Mouse (Mus musculus): ENCODE results near the gene Nek3. TPM values are rescaled to one million over a fixed set of nuclear protein-coding genes. Genes with fewer than 3 reads are reported as not detected.

The Nek3 gene
- total and polyA plus RNA-seq, 3 experiments = 3.4 to 4.7 (median 4.4) TPM

DNA sequence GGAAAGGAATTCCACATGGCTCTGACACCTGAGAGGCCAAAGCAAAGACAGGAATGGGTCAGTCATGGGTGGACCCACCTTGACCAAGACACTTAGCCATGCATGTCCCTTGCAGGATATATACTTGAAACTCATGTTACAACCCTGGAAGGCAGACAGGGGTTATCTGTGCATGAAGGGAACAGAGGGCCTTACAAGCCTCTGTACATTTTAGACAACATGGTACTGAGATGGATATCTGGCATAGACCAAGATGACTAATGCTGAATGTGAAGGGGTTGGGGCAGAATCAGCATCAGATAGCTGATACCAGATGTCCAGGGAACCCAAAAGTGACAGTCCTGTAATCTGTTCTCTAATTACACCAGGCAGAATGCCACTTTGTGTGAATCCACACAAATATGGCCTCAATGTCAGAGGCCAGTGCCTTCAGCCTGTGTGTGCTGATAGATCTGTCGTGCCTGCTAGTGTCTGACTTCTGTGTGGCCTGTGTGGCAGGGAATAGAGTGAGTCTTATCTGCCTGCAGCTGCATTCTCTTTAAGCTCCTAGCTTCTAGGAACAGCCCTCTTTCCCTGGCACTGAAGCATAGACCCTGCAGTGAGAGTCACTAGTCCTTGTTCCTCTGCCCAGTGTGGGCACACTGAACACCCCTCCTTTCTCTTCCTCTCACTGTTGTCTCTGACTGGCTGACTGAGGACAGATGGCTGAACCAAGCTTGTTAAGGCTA, 22.3 kb downstream of the Nek3 start:
- dilution Hi-C loops (cut with MboI; ENCODE audit: extremely low pct_ligation_motif_present, extremely low pct_unique_long_range_greater_than_20kb, low sequenced_read_pairs) (no loop called here), in situ Hi-C loops (cut with MboI; ENCODE audit: low pct_ligation_motif_present, low pct_unique_long_range_greater_than_20kb, low sequenced_read_pairs) (no loop called here)
- H3K9me3 ChIP-seq (replicated peaks; ENCODE audit: low read length) = no peaks in the 10 kb centered on the region
- DNase-seq (ENCODE audit: extremely low read depth) = no peak
- no peak for TF ChIP-seq EP300 (IDR thresholded peaks at IDR 0.05; ENCODE audit: low read length)
- TF ChIP-seq KAT2A (IDR thresholded peaks at IDR 0.05; ENCODE audit: insufficient replicate concordance, low read length) = no peak
- no peak for TF ChIP-seq GABPA (IDR thresholded peaks at IDR 0.05; ENCODE audit: insufficient replicate concordance, low read depth, low read length)
- TF ChIP-seq MAZ (IDR thresholded peaks at IDR 0.05; ENCODE audit: low read depth, low read length) = no peak
- TF ChIP-seq E2F4 (IDR thresholded peaks at IDR 0.05; ENCODE audit: insufficient replicate concordance, low read depth, low read length) = no peak
- TF ChIP-seq ZMIZ1 (IDR thresholded peaks at IDR 0.05; ENCODE audit: low read depth, low read length) = no peak
- TF ChIP-seq POLR2AphosphoS2 (IDR thresholded peaks at IDR 0.05; ENCODE audit: low read depth, low read length) = no peak
- TF ChIP-seq TCF12 (IDR thresholded peaks at IDR 0.05; ENCODE audit: low read depth, low read length) = no peak
- TF ChIP-seq SIN3A (IDR thresholded peaks at IDR 0.05; ENCODE audit: low read length) = no peak
- TF ChIP-seq RAD21 (IDR thresholded peaks at IDR 0.05; ENCODE audit: low read depth, low read length) = no peak
- TF ChIP-seq ZC3H11A (IDR thresholded peaks at IDR 0.05; ENCODE audit: low read depth, low read length) = no peak
- no peak for TF ChIP-seq ZNF384 (IDR thresholded peaks at IDR 0.05; ENCODE audit: low read depth, low read length)
- TF ChIP-seq NELFE (IDR thresholded peaks at IDR 0.05; ENCODE audit: low read depth, low read length) = no peak
- no peak overlapping the region for H3K9ac ChIP-seq (ENCODE audit: insufficient read depth, low read depth)
- no peaks in the 10 kb centered on the region for H3K27me3 ChIP-seq (replicated peaks)
- H3K79me2 ChIP-seq (replicated peaks; ENCODE audit: control insufficient read depth, extremely low read depth, insufficient read depth, poor library complexity, severe bottlenecking) = no peaks in the 10 kb centered on the region
- H3K36me3 ChIP-seq (replicated peaks in 1 of 2; ENCODE audit: control insufficient read depth in 1 of 2, insufficient read depth in 1 of 2, low read length in 1 of 2) = peaks cover 0 to 66% of the 10 kb centered on the region in 2 experiments
- H3K4me1 ChIP-seq (ENCODE audit: control insufficient read depth in 1 of 2, insufficient read depth in 2 of 2) = no peaks in the 10 kb centered on the region
- H3K27ac ChIP-seq (ENCODE audit: insufficient read depth, low read depth) = no peak overlapping the region
- H3K4me3 ChIP-seq (replicated peaks in 1 of 3; ENCODE audit: low read depth in 2 of 3, low read length in 2 of 3, poor library complexity in 1 of 3) = no peak overlapping the region
- no peak overlapping the region for H3K4me2 ChIP-seq (ENCODE audit: insufficient read depth, low read depth, poor library complexity, severe bottlenecking)

DNA sequence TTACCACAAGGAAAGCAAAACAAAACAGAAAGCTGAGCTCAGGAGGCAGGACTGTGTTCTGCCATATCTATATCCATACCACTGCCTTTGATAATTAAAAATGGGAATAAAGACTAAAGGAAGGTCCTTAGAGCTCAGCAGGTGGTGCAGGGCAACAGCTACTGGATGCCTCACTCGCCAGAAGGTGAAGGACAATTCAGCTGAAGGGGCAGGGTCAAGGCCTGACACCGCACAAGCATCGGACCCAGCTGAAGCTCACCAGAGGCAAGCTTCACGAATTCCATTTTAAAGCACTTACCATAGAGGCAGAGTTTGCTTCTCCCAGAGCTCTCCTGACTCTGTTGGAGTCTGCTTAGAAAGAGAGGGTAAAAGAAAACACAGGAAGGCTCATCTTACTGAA, 23.6 kb downstream of the Nek3 start:
- Histone ChIP-seq H3K9ac (ENCODE audit: insufficient read depth, low read depth) (no peak overlapping the region), H3K27ac (ENCODE audit: insufficient read depth, low read depth) (no peak overlapping the region), H3K4me1 (ENCODE audit: control insufficient read depth in 1 of 2, insufficient read depth in 2 of 2) (no peaks in the 10 kb centered on the region), H3K9me3 (replicated peaks; ENCODE audit: low read length) (no peaks in the 10 kb centered on the region), H3K36me3 (replicated peaks in 1 of 2; ENCODE audit: control insufficient read depth in 1 of 2, insufficient read depth in 1 of 2, low read length in 1 of 2) (peaks cover 0 to 54% of the 10 kb centered on the region in 2 experiments), H3K4me2 (ENCODE audit: insufficient read depth, low read depth, poor library complexity, severe bottlenecking) (no peak overlapping the region), H3K79me2 (replicated peaks; ENCODE audit: control insufficient read depth, extremely low read depth, insufficient read depth, poor library complexity, severe bottlenecking) (no peaks in the 10 kb centered on the region), H3K4me3 (replicated peaks in 1 of 3; ENCODE audit: low read depth in 2 of 3, low read length in 2 of 3, poor library complexity in 1 of 3) (no peak overlapping the region), H3K27me3 (replicated peaks) (no peaks in the 10 kb centered on the region)
- in situ Hi-C loops (cut with MboI; ENCODE audit: low pct_ligation_motif_present, low pct_unique_long_range_greater_than_20kb, low sequenced_read_pairs) = no loop called here
- TF ChIP-seq NRF1 (IDR thresholded peaks at IDR 0.05; ENCODE audit: low read depth, low read length) (no peak), POLR2A (IDR thresholded peaks at IDR 0.05; ENCODE audit: low read depth, low read length) (no peak), EP300 (IDR thresholded peaks at IDR 0.05; ENCODE audit: low read length) (no peak), NELFE (IDR thresholded peaks at IDR 0.05; ENCODE audit: low read depth, low read length) (no peak), SIN3A (IDR thresholded peaks at IDR 0.05; ENCODE audit: low read length) (no peak), MAFK (IDR thresholded peaks at IDR 0.05; ENCODE audit: insufficient replicate concordance, low read length) (no peak), TCF12 (IDR thresholded peaks at IDR 0.05; ENCODE audit: low read depth, low read length) (no peak), ZNF384 (IDR thresholded peaks at IDR 0.05; ENCODE audit: low read depth, low read length) (no peak), BHLHE40 (IDR thresholded peaks at IDR 0.05; ENCODE audit: low read depth, low read length) (no peak), E2F4 (IDR thresholded peaks at IDR 0.05; ENCODE audit: insufficient replicate concordance, low read depth, low read length) (no peak), RCOR1 (conservative IDR thresholded peaks at IDR 0.05; ENCODE audit: low read depth, low read length) (no peak), USF2 (conservative IDR thresholded peaks at IDR 0.05; ENCODE audit: low read depth, low read length) (no peak)
- DNase-seq (ENCODE audit: extremely low read depth) = no peak
- dilution Hi-C loops (cut with MboI; ENCODE audit: extremely low pct_ligation_motif_present, extremely low pct_unique_long_range_greater_than_20kb, low sequenced_read_pairs) = no loop called here
